Mouse (Mus musculus): Measurements from ENCODE around the gene C130026I21Rik. TPM values are rescaled to one million over a fixed set of nuclear protein-coding genes. Genes with fewer than 3 reads are reported as not detected.
"Not testable (repeated sequence)": the region's sequence is repeated elsewhere in the genome, so short reads cannot be mapped to it uniquely, and the experiment has no call there.

The C130026I21Rik gene
- polyA plus RNA-seq, 1 experiment = 2.4 TPM

DNA sequence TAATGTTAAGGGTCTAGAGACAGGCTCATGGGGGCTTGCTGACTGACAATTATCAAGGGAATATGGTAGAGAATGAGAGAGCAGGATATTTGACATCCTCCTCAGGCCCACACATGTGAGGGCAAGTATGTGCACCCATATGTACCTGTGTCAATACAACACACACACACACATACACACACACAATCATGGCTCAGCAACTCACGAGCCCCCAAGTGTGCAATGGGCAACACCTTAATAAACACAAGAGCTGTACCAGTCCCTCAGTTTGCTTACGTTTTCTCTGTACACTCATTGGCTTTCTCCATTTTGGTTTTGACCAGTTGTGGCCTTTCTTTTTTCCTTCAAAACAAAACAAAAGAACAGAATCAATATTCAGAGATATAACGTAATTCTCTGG lies 185.6 kb downstream of the C130026I21Rik start:
- H3K9ac ChIP-seq (ENCODE audit: low read depth, poor library complexity, severe bottlenecking); H3K4me1 ChIP-seq (ENCODE audit: control insufficient read depth, insufficient read depth, low read length); H3K36me3 ChIP-seq (ENCODE audit: control insufficient read depth, insufficient read depth, low read length, poor library complexity, severe bottlenecking); H3K27ac ChIP-seq (ENCODE audit: insufficient read depth, low read length); H3K27me3 ChIP-seq (ENCODE audit: control insufficient read depth, insufficient read depth, low read length, poor library complexity, severe bottlenecking); H3K4me3 ChIP-seq (ENCODE audit: low read depth, low read length); H3K9me3 ChIP-seq (replicated peaks; ENCODE audit: control insufficient read depth, insufficient read depth, low read length, poor library complexity, severe bottlenecking): not testable (repeated sequence)

DNA sequence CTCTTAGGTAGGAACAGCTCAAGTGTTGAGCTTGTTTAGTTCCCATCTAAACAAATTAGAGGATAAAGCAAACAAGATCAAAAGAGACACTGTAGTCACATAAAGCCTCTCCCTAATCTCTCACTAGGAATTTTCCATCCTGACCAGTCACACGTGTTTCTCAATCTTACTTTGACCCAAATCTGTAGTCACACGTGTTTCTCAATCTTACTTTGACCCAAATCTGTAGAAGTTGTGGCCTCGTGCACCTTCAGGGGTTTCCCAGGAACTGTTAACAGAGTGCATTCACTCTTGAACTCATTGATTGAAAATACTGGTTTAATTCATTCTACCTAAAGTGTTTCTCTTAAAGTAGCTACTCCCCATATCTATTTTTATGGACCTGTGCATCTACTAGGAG lies 197.3 kb downstream of the C130026I21Rik start:
- not testable (repeated sequence) for H3K9me3 ChIP-seq (replicated peaks; ENCODE audit: control insufficient read depth, insufficient read depth, low read length, poor library complexity, severe bottlenecking); H3K4me1 ChIP-seq (ENCODE audit: control insufficient read depth, insufficient read depth, low read length); H3K36me3 ChIP-seq (ENCODE audit: control insufficient read depth, insufficient read depth, low read length, poor library complexity, severe bottlenecking); H3K27me3 ChIP-seq (ENCODE audit: control insufficient read depth, insufficient read depth, low read length, poor library complexity, severe bottlenecking); H3K9ac ChIP-seq (ENCODE audit: low read depth, poor library complexity, severe bottlenecking); H3K4me3 ChIP-seq (ENCODE audit: low read depth, low read length); H3K27ac ChIP-seq (ENCODE audit: insufficient read depth, low read length)

DNA sequence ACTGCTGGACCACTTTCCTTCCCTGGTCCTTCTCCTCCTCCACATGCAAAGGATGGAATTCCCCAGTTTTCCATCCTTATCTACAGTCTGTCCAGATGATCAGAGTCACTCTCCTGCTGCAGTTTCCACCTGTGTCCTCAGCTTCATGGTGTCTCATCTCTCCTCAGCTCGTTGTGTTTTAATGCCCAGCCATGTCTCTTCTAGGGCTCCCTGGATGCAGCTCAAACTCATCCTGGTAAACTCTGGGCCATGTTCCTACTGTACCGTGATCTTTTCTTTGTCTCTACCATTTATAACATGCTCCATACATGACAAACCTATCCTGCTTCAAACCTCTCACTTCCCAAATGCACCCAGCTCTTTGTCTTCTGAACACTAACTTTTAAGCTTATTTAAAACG lies 198.7 kb downstream of the C130026I21Rik start:
- not testable (repeated sequence) for H3K27me3 ChIP-seq (ENCODE audit: control insufficient read depth, insufficient read depth, low read length, poor library complexity, severe bottlenecking); H3K9me3 ChIP-seq (replicated peaks; ENCODE audit: control insufficient read depth, insufficient read depth, low read length, poor library complexity, severe bottlenecking); H3K4me3 ChIP-seq (ENCODE audit: low read depth, low read length); H3K36me3 ChIP-seq (ENCODE audit: control insufficient read depth, insufficient read depth, low read length, poor library complexity, severe bottlenecking); H3K27ac ChIP-seq (ENCODE audit: insufficient read depth, low read length); H3K9ac ChIP-seq (ENCODE audit: low read depth, poor library complexity, severe bottlenecking); H3K4me1 ChIP-seq (ENCODE audit: control insufficient read depth, insufficient read depth, low read length)

DNA sequence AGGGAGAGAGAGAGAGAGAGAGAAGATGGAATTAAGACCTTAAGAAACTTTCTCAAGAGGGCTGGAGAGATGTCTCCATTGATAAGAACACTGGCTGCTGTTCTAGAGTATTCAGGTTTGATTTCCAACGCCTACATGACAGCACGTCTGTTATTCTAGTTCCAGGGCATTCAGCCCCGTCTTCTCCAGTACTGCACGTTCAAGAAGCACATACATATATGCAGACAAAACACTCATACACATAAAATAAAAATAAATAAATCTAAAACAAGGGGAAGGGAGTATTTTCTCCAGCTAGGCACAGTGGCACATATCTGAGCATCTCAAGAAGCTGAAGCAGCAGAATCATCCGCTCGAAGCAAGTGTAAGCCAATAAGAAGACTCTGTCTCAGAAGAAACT lies 234.6 kb downstream of the C130026I21Rik start:
- not testable (repeated sequence) for H3K27ac ChIP-seq (ENCODE audit: insufficient read depth, low read length); H3K36me3 ChIP-seq (ENCODE audit: control insufficient read depth, insufficient read depth, low read length, poor library complexity, severe bottlenecking); H3K4me1 ChIP-seq (ENCODE audit: control insufficient read depth, insufficient read depth, low read length); H3K4me3 ChIP-seq (ENCODE audit: low read depth, low read length); H3K9ac ChIP-seq (ENCODE audit: low read depth, poor library complexity, severe bottlenecking); H3K9me3 ChIP-seq (replicated peaks; ENCODE audit: control insufficient read depth, insufficient read depth, low read length, poor library complexity, severe bottlenecking); H3K27me3 ChIP-seq (ENCODE audit: control insufficient read depth, insufficient read depth, low read length, poor library complexity, severe bottlenecking)

DNA sequence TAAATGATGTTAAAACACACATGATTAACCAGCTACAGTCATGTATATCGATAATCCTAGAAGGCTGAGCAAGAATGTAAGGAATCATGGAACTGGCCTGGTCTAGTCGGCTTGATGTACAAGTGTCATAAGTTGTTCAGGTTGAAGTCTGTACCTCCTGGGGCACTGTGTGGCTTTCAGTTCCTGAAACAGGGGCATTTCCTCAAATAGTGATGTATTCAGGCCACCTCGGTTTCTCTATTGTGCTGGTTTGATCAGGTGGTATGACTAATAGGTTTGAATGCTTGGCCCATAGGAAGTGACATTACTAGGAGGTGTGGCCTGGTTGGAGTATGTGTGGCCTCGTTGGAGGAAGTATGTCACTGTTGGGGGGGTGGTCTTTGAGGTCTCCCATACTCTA lies 236.0 kb downstream of the C130026I21Rik start:
- H3K9ac ChIP-seq (ENCODE audit: low read depth, poor library complexity, severe bottlenecking); H3K36me3 ChIP-seq (ENCODE audit: control insufficient read depth, insufficient read depth, low read length, poor library complexity, severe bottlenecking): not testable (repeated sequence)

DNA sequence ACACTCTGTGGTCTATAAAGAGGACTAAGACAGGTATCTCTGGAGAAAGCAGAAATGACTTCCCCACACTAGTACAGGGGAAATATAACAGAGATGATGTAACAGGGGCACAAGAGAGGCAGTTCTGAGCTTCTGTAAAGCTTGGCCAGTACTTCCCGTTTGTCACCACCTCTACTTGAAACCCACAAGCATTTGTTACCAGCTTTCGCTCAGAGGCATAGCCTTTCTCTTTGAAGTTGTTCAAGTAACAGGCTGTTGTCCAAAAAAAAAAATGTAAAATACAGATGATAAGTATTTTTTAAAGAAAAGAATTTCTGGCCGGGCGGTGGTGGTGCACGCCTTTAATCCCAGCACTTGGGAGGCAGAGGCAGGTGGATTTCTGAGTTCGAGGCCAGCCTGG lies 236.8 kb downstream of the C130026I21Rik start:
- not testable (repeated sequence) for H3K4me3 ChIP-seq (ENCODE audit: low read depth, low read length); H3K4me1 ChIP-seq (ENCODE audit: control insufficient read depth, insufficient read depth, low read length); H3K9ac ChIP-seq (ENCODE audit: low read depth, poor library complexity, severe bottlenecking); H3K27ac ChIP-seq (ENCODE audit: insufficient read depth, low read length); H3K9me3 ChIP-seq (replicated peaks; ENCODE audit: control insufficient read depth, insufficient read depth, low read length, poor library complexity, severe bottlenecking); H3K36me3 ChIP-seq (ENCODE audit: control insufficient read depth, insufficient read depth, low read length, poor library complexity, severe bottlenecking); H3K27me3 ChIP-seq (ENCODE audit: control insufficient read depth, insufficient read depth, low read length, poor library complexity, severe bottlenecking)

More for the DNA sequence above, 236.0 kb downstream of the C130026I21Rik start:
- H3K27me3 ChIP-seq (ENCODE audit: control insufficient read depth, insufficient read depth, low read length, poor library complexity, severe bottlenecking); H3K4me1 ChIP-seq (ENCODE audit: control insufficient read depth, insufficient read depth, low read length); H3K9me3 ChIP-seq (replicated peaks; ENCODE audit: control insufficient read depth, insufficient read depth, low read length, poor library complexity, severe bottlenecking); H3K27ac ChIP-seq (ENCODE audit: insufficient read depth, low read length); H3K4me3 ChIP-seq (ENCODE audit: low read depth, low read length): not testable (repeated sequence)

DNA sequence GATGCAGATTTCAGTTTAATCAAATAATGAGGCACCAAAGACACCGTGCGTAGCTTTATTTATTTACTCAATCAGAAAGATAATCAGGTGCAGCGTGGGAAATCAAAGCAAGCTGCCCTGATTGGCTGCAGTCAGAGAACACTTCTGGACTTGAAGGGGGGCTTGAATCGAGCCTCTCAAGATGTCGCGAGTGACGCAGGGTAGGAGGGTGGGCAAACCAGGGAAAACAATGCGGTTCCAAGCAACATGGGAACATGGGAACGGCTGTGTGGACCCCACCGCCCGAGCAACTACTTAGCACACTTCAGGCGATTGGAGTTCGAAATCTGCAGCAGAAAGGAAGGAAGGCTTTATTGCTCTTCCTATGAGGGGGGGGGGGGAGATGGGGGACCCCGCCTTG lies 240.2 kb downstream of the C130026I21Rik start:
- H3K27me3 ChIP-seq (ENCODE audit: control insufficient read depth, insufficient read depth, low read length, poor library complexity, severe bottlenecking); H3K27ac ChIP-seq (ENCODE audit: insufficient read depth, low read length); H3K4me1 ChIP-seq (ENCODE audit: control insufficient read depth, insufficient read depth, low read length); H3K9ac ChIP-seq (ENCODE audit: low read depth, poor library complexity, severe bottlenecking); H3K4me3 ChIP-seq (ENCODE audit: low read depth, low read length); H3K36me3 ChIP-seq (ENCODE audit: control insufficient read depth, insufficient read depth, low read length, poor library complexity, severe bottlenecking); H3K9me3 ChIP-seq (replicated peaks; ENCODE audit: control insufficient read depth, insufficient read depth, low read length, poor library complexity, severe bottlenecking): not testable (repeated sequence)

DNA sequence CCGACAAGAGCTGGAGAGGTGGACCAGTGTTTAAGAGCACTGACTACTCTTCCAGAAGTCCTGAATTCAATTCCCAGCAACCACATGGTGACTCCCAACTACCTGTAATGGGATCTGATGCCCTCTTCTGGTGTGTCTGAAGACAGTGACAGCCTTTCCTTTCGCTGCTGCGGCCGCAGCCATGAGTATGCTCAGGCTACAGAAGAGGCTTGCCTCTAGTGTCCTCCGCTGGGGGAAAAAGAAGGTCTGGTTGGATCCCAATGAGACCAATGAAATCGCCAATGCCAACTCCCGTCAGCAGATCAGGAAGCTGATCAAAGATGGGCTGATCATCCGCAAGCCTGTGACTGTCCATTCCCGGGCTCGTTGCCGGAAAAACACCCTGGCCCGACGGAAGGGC lies 258.4 kb downstream of the C130026I21Rik start:
- H3K27me3 ChIP-seq (ENCODE audit: control insufficient read depth, insufficient read depth, low read length, poor library complexity, severe bottlenecking); H3K27ac ChIP-seq (ENCODE audit: insufficient read depth, low read length); H3K9me3 ChIP-seq (replicated peaks; ENCODE audit: control insufficient read depth, insufficient read depth, low read length, poor library complexity, severe bottlenecking); H3K4me3 ChIP-seq (ENCODE audit: low read depth, low read length); H3K36me3 ChIP-seq (ENCODE audit: control insufficient read depth, insufficient read depth, low read length, poor library complexity, severe bottlenecking); H3K9ac ChIP-seq (ENCODE audit: low read depth, poor library complexity, severe bottlenecking); H3K4me1 ChIP-seq (ENCODE audit: control insufficient read depth, insufficient read depth, low read length): not testable (repeated sequence)

DNA sequence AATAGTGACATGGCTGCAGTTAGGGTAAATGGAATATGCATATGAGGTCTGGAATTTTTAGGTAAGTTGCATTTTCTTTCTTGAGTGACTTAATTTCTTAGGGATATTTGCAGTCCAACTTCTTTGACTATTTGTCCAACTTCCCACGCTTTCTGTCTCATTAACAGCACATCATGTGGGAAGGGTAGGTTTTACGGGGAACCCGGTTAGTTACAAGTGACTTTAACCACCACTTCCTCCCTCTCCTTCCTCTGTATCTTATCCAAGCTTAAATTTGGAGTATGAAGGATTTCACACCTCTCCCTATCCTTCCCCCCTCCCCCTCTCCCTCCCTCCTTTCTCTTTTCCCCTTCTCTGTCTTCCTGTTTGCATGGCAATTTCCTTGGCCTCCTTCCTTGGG lies 259.4 kb downstream of the C130026I21Rik start:
- H3K4me1 ChIP-seq (ENCODE audit: control insufficient read depth, insufficient read depth, low read length); H3K9me3 ChIP-seq (replicated peaks; ENCODE audit: control insufficient read depth, insufficient read depth, low read length, poor library complexity, severe bottlenecking); H3K4me3 ChIP-seq (ENCODE audit: low read depth, low read length); H3K27me3 ChIP-seq (ENCODE audit: control insufficient read depth, insufficient read depth, low read length, poor library complexity, severe bottlenecking); H3K9ac ChIP-seq (ENCODE audit: low read depth, poor library complexity, severe bottlenecking); H3K27ac ChIP-seq (ENCODE audit: insufficient read depth, low read length); H3K36me3 ChIP-seq (ENCODE audit: control insufficient read depth, insufficient read depth, low read length, poor library complexity, severe bottlenecking): not testable (repeated sequence)

DNA sequence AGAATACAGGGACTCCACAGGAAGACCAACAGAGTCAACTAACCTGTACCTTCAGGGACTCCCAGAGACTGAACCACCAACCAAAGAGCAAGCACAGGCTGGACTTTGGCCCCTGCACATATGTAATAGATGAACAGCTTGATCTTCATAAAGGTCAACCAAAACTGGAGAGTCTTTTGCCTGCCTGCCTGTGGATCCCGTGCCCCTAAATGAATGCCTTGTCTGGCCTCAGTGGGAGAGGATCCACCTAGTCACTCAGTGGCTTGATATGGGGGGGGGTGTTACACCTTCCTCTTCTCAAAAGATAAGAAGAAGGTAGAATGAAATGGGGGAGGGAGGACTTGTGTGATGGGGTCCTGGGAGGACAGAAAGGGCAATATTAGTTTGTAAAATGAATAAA lies 262.6 kb downstream of the C130026I21Rik start:
- not testable (repeated sequence) for H3K9ac ChIP-seq (ENCODE audit: low read depth, poor library complexity, severe bottlenecking); H3K4me1 ChIP-seq (ENCODE audit: control insufficient read depth, insufficient read depth, low read length)

More for the DNA sequence above, 262.6 kb downstream of the C130026I21Rik start:
- H3K27ac ChIP-seq (ENCODE audit: insufficient read depth, low read length); H3K36me3 ChIP-seq (ENCODE audit: control insufficient read depth, insufficient read depth, low read length, poor library complexity, severe bottlenecking); H3K4me3 ChIP-seq (ENCODE audit: low read depth, low read length); H3K9me3 ChIP-seq (replicated peaks; ENCODE audit: control insufficient read depth, insufficient read depth, low read length, poor library complexity, severe bottlenecking); H3K27me3 ChIP-seq (ENCODE audit: control insufficient read depth, insufficient read depth, low read length, poor library complexity, severe bottlenecking): not testable (repeated sequence)
